Mouse (Mus musculus): ENCODE data around the gene Stk24. TPM values are rescaled to one million over a fixed set of nuclear protein-coding genes. Genes with fewer than 3 reads are reported as not detected.

Gene Stk24
- polyA plus RNA-seq, 1 experiment = 101 TPM

GRCm38 (mm10) chr14:121309909-121310308 lies 69.9 kb downstream of the Stk24 start:
- Histone ChIP-seq H3K4me3 (ENCODE audit: insufficient read depth, low read length) (no peak overlapping the region), H3K4me1 (ENCODE audit: control insufficient read depth, insufficient read depth, low read length) (peaks cover 10% of the 10 kb centered on the region), H3K27ac (ENCODE audit: insufficient read depth, low read depth, low read length) (no peak overlapping the region)
- TF ChIP-seq CTCF (IDR thresholded peaks at IDR 0.05; ENCODE audit: low read depth, low read length) = no peak
- TF ChIP-seq POLR2A (IDR thresholded peaks at IDR 0.05; ENCODE audit: borderline replicate concordance, low read depth, low read length) = no peak

GRCm38 (mm10) chr14:121305316-121306064 lies 74.3 kb downstream of the Stk24 start:
- Histone ChIP-seq H3K4me1 (ENCODE audit: control insufficient read depth, insufficient read depth, low read length) (peaks cover 11% of the 10 kb centered on the region), H3K27ac (ENCODE audit: insufficient read depth, low read depth, low read length) (no peak overlapping the region), H3K4me3 (ENCODE audit: insufficient read depth, low read length) (no peak overlapping the region)
- TF ChIP-seq POLR2A (IDR thresholded peaks at IDR 0.05; ENCODE audit: borderline replicate concordance, low read depth, low read length) = no peak
- TF ChIP-seq CTCF (IDR thresholded peaks at IDR 0.05; ENCODE audit: low read depth, low read length) = no peak

GRCm38 (mm10) chr14:121304523-121304922 lies 75.3 kb downstream of the Stk24 start:
- TF ChIP-seq POLR2A (IDR thresholded peaks at IDR 0.05; ENCODE audit: borderline replicate concordance, low read depth, low read length) = no peak
- no peak for TF ChIP-seq CTCF (IDR thresholded peaks at IDR 0.05; ENCODE audit: low read depth, low read length)
- Histone ChIP-seq H3K4me3 (ENCODE audit: insufficient read depth, low read length) (no peak overlapping the region), H3K4me1 (ENCODE audit: control insufficient read depth, insufficient read depth, low read length) (peaks cover 11% of the 10 kb centered on the region), H3K27ac (ENCODE audit: insufficient read depth, low read depth, low read length) (no peak overlapping the region)

- TF ChIP-seq CTCF (IDR thresholded peaks at IDR 0.05; ENCODE audit: low read depth, low read length) (no peak), POLR2A (IDR thresholded peaks at IDR 0.05; ENCODE audit: borderline replicate concordance, low read depth, low read length) (no peak)
- H3K4me3 ChIP-seq (ENCODE audit: insufficient read depth, low read length) = no peak overlapping the region
- no peak overlapping the region for H3K27ac ChIP-seq (ENCODE audit: insufficient read depth, low read depth, low read length)
These were observed 80.7 kb downstream of the Stk24 start for GRCm38 (mm10) chr14:121299093-121299492.

GRCm38 (mm10) chr14:121298537-121298936 lies 81.3 kb downstream of the Stk24 start:
- TF ChIP-seq CTCF (IDR thresholded peaks at IDR 0.05; ENCODE audit: low read depth, low read length) (no peak), POLR2A (IDR thresholded peaks at IDR 0.05; ENCODE audit: borderline replicate concordance, low read depth, low read length) (no peak)
- H3K27ac ChIP-seq (ENCODE audit: insufficient read depth, low read depth, low read length) = no peak overlapping the region
- peaks cover 2% of the 10 kb centered on the region for H3K4me1 ChIP-seq (ENCODE audit: control insufficient read depth, insufficient read depth, low read length)
- H3K4me3 ChIP-seq (ENCODE audit: insufficient read depth, low read length) = no peak overlapping the region

More at GRCm38 (mm10) chr14:121299093-121299492, 80.7 kb downstream of the Stk24 start:
- H3K4me1 ChIP-seq (ENCODE audit: control insufficient read depth, insufficient read depth, low read length) = peaks cover 8% of the 10 kb centered on the region

GRCm38 (mm10) chr14:121297103-121297502 lies 82.7 kb downstream of the Stk24 start:
- no peak for TF ChIP-seq POLR2A (IDR thresholded peaks at IDR 0.05; ENCODE audit: borderline replicate concordance, low read depth, low read length)
- no peak for TF ChIP-seq CTCF (IDR thresholded peaks at IDR 0.05; ENCODE audit: low read depth, low read length)
- Histone ChIP-seq H3K27ac (ENCODE audit: insufficient read depth, low read depth, low read length) (no peak overlapping the region), H3K4me3 (ENCODE audit: insufficient read depth, low read length) (no peak overlapping the region), H3K4me1 (ENCODE audit: control insufficient read depth, insufficient read depth, low read length) (no peaks in the 10 kb centered on the region)

GRCm38 (mm10) chr14:121294484-121294883 lies 85.3 kb downstream of the Stk24 start:
- Histone ChIP-seq H3K27ac (ENCODE audit: insufficient read depth, low read depth, low read length) (no peak overlapping the region), H3K4me1 (ENCODE audit: control insufficient read depth, insufficient read depth, low read length) (no peaks in the 10 kb centered on the region), H3K4me3 (ENCODE audit: insufficient read depth, low read length) (no peak overlapping the region)
- TF ChIP-seq POLR2A (IDR thresholded peaks at IDR 0.05; ENCODE audit: borderline replicate concordance, low read depth, low read length) (no peak), CTCF (IDR thresholded peaks at IDR 0.05; ENCODE audit: low read depth, low read length) (no peak)

- Histone ChIP-seq H3K4me3 (ENCODE audit: insufficient read depth, low read length) (no peak overlapping the region), H3K27ac (ENCODE audit: insufficient read depth, low read depth, low read length) (no peak overlapping the region), H3K4me1 (ENCODE audit: control insufficient read depth, insufficient read depth, low read length) (peaks cover 5% of the 10 kb centered on the region)
- TF ChIP-seq CTCF (IDR thresholded peaks at IDR 0.05; ENCODE audit: low read depth, low read length) = no peak
These were observed 87.4 kb downstream of the Stk24 start for GRCm38 (mm10) chr14:121292391-121292790.

GRCm38 (mm10) chr14:121291881-121292280 lies 87.9 kb downstream of the Stk24 start:
- TF ChIP-seq CTCF (IDR thresholded peaks at IDR 0.05; ENCODE audit: low read depth, low read length) (no peak), POLR2A (IDR thresholded peaks at IDR 0.05; ENCODE audit: borderline replicate concordance, low read depth, low read length) (no peak)
- no peak overlapping the region for H3K27ac ChIP-seq (ENCODE audit: insufficient read depth, low read depth, low read length)
- no peak overlapping the region for H3K4me3 ChIP-seq (ENCODE audit: insufficient read depth, low read length)
- H3K4me1 ChIP-seq (ENCODE audit: control insufficient read depth, insufficient read depth, low read length) = peaks cover 5% of the 10 kb centered on the region

GRCm38 (mm10) chr14:121285379-121286120 lies 94.3 kb downstream of the Stk24 start:
- no peak overlapping the region for H3K27ac ChIP-seq (ENCODE audit: insufficient read depth, low read depth, low read length)

More at GRCm38 (mm10) chr14:121285379-121286120, 94.3 kb downstream of the Stk24 start:
- H3K4me1 ChIP-seq (ENCODE audit: control insufficient read depth, insufficient read depth, low read length) = peaks cover 5% of the 10 kb centered on the region
- TF ChIP-seq POLR2A (IDR thresholded peaks at IDR 0.05; ENCODE audit: borderline replicate concordance, low read depth, low read length) (no peak), CTCF (IDR thresholded peaks at IDR 0.05; ENCODE audit: low read depth, low read length) (no peak)
- no peak overlapping the region for H3K4me3 ChIP-seq (ENCODE audit: insufficient read depth, low read length)
